Mouse (Mus musculus) bone marrow, adult 2 months (tissue): Measurements from ENCODE around the gene C1qtnf6.

ENCODE experiments used
- CTCF ChIP-seq: fragments of 200-500 bp; IDR thresholded peaks from 2 replicates; pipeline ENCODE4 v1.5.1; 2011; ENCODE audit warnings: low read length, control low read depth; ENCODE audit not compliant: control insufficient read depth, insufficient read depth
- POLR2A ChIP-seq: fragments of 200-500 bp; IDR thresholded peaks from 2 replicates; pipeline ENCODE4 v1.6.1; 2011; ENCODE audit warnings: low read depth, mild to moderate bottlenecking, control low read depth, low read length, borderline replicate concordance; ENCODE audit not compliant: control insufficient read depth

GRCm38 (mm10) chr15:78481448-78482000, 49.7 kb downstream of the C1qtnf6 start:
- TF ChIP-seq CTCF (no peak), POLR2A (no peak)
